Mouse (Mus musculus) embryonic facial prominence, embryonic 10.5 days (tissue): ENCODE data around the gene Rhbdd2. TPM values are rescaled to one million over a fixed set of nuclear protein-coding genes. Genes with fewer than 3 reads are reported as not detected.
"Not testable (repeated sequence)": the region's sequence is repeated elsewhere in the genome, so short reads cannot be mapped to it uniquely, and the experiment has no call there.

Source experiments
- DNase-seq: peaks from one replicate; pipeline ENCODE4 v3.0.0-alpha.2; 2017; ENCODE audit warnings: low spot score
- H3K27ac ChIP-seq: fragments of 300-500 bp; sonication (generic); replicated peaks from 2 replicates; pipeline ENCODE4 v1.5.1; 2016; ENCODE audit warnings: mild to moderate bottlenecking
- H3K27me3 ChIP-seq: fragments of 300-500 bp; sonication (generic); replicated peaks from 2 replicates; pipeline ENCODE4 v1.6.1; 2016; ENCODE audit warnings: low read depth, mild to moderate bottlenecking; ENCODE audit not compliant: poor library complexity, severe bottlenecking
- H3K36me3 ChIP-seq: fragments of 300-500 bp; sonication (generic); replicated peaks from 2 replicates; pipeline ENCODE4 v1.6.1; 2016; ENCODE audit warnings: mild to moderate bottlenecking, moderate library complexity
- H3K4me1 ChIP-seq: fragments of 300-500 bp; sonication (generic); 2 replicates; pipeline ENCODE4 v1.6.1; 2016
- H3K4me3 ChIP-seq: fragments of 300-500 bp; sonication (generic); 2 replicates; pipeline ENCODE4 v1.5.1; 2016; ENCODE audit warnings: mild to moderate bottlenecking, moderate library complexity
- H3K9me3 ChIP-seq: fragments of 300-500 bp; sonication (generic); 2 replicates; pipeline ENCODE4 v1.6.1; 2016; ENCODE audit warnings: mild to moderate bottlenecking
- WGBS: fragments of 180-500 bp; shearing (Covaris S2); methylation state at CpG from one replicate; pipeline ENCODE4 v1.1.7; 2016; 5-methylcytosine and 5-hydroxymethylcytosine counted together
- polyA plus RNA-seq: library from polyadenylated mRNA; unstranded; fragments of >200 nt; fragmentation: Nextera tagmentation; extraction: Ambion mirVana; gene quantifications from 2 replicates; pipeline ENCODE4 v1.2.1, GENCODE M21; 2016

Rhbdd2 gene
- polyA plus RNA-seq: 52.6 and 59.7 TPM in 2 replicates

DNA sequence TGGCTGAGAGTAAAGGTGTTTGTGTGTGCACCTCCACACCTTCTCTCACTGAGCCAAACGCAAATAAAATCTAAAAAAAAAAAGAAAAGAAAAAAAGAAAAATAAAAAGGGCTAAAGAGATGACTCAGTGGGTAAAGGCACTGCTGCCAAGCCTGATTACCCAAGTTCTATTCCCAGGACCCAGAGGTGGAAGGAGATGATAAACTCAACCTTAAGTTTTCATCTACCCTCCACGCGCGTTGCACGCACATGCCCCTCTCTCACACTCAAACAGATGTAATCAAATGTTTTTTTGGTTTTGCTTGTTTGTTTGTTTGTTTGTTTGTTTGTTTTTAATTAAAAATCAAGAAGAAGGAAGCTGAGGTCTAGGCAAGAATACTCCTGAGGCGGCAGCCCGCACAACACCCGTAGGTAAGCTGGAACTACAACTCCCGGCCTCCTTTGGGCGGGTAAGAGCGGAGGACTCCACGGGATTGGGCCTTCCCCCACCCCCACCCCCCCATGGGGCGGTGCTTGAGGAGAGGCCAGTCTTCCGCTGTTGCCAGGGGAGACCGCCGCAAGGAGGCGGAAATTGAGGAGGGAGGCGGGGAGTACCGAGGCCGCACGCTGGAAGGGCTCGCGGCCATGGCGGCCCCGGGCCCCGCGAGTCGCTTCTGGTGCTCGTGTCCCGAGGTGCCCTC, at the start of gene Rhbdd2:
Gene Rhbdd2, plus strand, starts transcription at position 502 of the 680 bp plus-strand sequence.
- WGBS: 12% methylated on average over 30 of the region's 30 CpGs
- DNase-seq: peak; percentile 99
- H3K4me1 ChIP-seq: peaks cover 9% of the 10 kb centered on the region
- H3K27me3 ChIP-seq: no peaks in the 10 kb centered on the region
- peak within 1 kb of the TSS; percentile 97 for H3K27ac ChIP-seq
- H3K9me3 ChIP-seq: no peaks in the 10 kb centered on the region; the same call in 1 of the 2 replicates
- peak within 1 kb of the TSS; percentile 94 for H3K4me3 ChIP-seq
- peaks cover 25% of the 10 kb centered on the region for H3K36me3 ChIP-seq

DNA sequence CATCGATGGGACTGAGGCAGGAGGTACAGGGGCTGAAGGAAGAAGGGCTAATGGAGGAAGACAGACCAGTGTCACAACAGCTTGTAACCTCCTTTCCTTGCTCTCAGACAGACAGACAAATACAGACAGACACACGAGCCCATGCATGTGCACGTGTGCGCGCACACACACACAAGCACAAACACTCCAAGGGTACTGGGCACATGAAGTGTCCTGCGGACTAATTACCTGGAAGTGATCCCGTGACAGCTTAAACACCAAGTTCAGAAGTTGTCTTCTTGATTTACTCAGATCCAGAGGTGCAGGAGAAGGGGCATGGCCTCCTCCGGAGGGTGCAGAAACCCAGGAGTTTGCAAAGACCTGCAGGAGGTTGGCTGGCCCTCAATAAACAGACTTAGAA, 46.7 kb upstream of the Rhbdd2 start:
- no peak for DNase-seq
- peaks cover 8% of the 10 kb centered on the region for H3K4me1 ChIP-seq
- no peak overlapping the region for H3K27ac ChIP-seq
- 89% methylated on average over 8 of the region's 8 CpGs for WGBS
- no peaks in the 10 kb centered on the region for H3K36me3 ChIP-seq
- H3K4me3 ChIP-seq: no peak overlapping the region
- H3K27me3 ChIP-seq: no peaks in the 10 kb centered on the region
- no peaks in the 10 kb centered on the region; the same call in 1 of the 2 replicates for H3K9me3 ChIP-seq

DNA sequence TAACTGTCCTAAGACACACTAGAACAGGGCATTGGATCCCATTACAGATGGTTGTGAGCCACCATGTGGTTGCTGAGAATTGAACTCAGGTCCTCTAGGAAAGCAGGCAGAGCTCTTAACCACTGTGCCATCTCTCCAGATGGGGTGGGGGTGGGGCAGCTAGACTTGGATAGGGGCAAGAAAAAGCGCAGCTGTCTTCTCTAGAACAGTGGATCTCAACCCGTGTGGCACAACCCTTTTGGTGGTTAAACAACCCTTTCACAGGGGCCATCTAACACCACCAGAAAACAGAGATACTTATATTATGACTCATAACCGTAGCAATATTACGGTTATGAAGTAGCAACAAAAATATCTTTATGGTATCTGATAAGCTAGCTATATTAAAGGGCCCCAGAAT, 44.7 kb upstream of the Rhbdd2 start:
- DNase-seq: no peak
- Histone ChIP-seq H3K36me3 (no peaks in the 10 kb centered on the region), H3K9me3 (peaks cover 3% of the 10 kb centered on the region; the same call in 1 of the 2 replicates), H3K27ac (no peak overlapping the region), H3K4me1 (peaks cover 8% of the 10 kb centered on the region), H3K27me3 (no peaks in the 10 kb centered on the region), H3K4me3 (no peak overlapping the region)
- 87% methylated on average over 4 of the region's 4 CpGs for WGBS

DNA sequence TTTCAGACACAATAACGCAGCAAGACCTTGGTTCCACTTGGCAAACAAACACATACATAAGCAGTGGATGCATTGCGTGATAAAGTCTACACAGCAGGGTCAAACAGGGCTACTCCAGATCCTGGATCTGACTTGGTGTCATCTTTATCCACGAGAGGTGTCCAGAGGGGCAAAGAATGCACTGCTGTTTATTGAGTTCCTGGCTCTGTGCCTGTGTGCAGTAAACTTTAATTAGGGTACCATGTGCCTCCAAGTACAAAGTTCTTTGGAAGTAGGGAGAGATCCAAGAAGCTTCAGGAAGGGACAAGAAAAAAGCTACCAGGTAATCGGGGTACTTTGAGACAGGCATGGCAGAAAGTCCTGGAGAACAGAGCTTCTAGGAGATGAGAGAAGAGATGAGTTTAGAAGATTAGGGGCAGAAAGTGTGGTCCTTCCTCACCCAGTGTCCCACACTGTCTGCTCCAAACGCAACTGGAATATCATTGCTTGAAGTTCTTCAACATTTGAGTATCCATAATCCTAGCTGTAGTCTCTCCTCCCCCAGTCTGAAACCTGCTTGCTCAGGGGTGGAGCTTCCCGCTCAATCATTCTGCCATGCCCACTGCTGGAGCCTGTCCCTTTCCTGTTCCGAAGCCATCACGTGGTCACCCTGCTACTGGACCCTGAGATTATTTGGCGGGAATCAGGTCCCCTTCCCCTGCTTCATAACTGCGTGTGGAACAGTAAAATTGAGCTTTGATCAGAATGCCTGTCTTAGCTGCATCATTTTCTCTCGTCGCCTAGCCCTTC, 42.2 kb upstream of the Rhbdd2 start:
- peaks cover 3% of the 10 kb centered on the region; the same call in 1 of the 2 replicates for H3K9me3 ChIP-seq
- no peaks in the 10 kb centered on the region for H3K36me3 ChIP-seq
- H3K27ac ChIP-seq: no peak overlapping the region
- H3K4me1 ChIP-seq: peaks cover 8% of the 10 kb centered on the region
- H3K27me3 ChIP-seq: no peaks in the 10 kb centered on the region
- H3K4me3 ChIP-seq: no peak overlapping the region
- DNase-seq: no peak
- 81% methylated on average over 12 of the region's 12 CpGs for WGBS

DNA sequence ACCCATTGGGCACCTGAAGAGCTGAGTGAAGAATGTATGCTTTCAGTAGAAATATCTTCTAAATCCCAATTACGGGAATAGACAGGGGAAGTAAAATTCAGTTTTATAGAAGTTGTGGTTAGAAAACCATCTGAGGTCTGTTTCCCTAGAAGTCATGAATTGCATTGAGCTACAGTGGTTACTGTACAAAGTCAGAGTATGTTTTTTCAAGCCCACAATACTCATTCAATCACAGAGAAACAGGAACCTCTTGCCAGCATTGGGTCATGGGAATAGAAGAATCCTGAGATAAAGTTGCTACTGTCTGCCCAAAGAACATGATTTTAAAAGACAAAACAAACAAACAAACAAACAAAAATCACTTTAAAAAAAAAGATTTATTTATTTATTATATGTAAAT, 27.8 kb upstream of the Rhbdd2 start:
- H3K27me3 ChIP-seq, H3K36me3 ChIP-seq, H3K4me3 ChIP-seq, DNase-seq, H3K27ac ChIP-seq, H3K4me1 ChIP-seq: not testable (repeated sequence)
- peaks cover 17% of the 10 kb centered on the region for H3K9me3 ChIP-seq
- WGBS: no CpG with 5 or more reads among the region's 1 CpGs

DNA sequence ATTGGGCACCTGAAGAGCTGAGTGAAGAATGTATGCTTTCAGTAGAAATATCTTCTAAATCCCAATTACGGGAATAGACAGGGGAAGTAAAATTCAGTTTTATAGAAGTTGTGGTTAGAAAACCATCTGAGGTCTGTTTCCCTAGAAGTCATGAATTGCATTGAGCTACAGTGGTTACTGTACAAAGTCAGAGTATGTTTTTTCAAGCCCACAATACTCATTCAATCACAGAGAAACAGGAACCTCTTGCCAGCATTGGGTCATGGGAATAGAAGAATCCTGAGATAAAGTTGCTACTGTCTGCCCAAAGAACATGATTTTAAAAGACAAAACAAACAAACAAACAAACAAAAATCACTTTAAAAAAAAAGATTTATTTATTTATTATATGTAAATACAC, 25.7 kb upstream of the Rhbdd2 start:
- not testable (repeated sequence) for H3K36me3 ChIP-seq, H3K27ac ChIP-seq, H3K27me3 ChIP-seq, DNase-seq, H3K4me3 ChIP-seq, H3K4me1 ChIP-seq
- H3K9me3 ChIP-seq: peaks cover 17% of the 10 kb centered on the region
- no CpG with 5 or more reads among the region's 1 CpGs for WGBS

DNA sequence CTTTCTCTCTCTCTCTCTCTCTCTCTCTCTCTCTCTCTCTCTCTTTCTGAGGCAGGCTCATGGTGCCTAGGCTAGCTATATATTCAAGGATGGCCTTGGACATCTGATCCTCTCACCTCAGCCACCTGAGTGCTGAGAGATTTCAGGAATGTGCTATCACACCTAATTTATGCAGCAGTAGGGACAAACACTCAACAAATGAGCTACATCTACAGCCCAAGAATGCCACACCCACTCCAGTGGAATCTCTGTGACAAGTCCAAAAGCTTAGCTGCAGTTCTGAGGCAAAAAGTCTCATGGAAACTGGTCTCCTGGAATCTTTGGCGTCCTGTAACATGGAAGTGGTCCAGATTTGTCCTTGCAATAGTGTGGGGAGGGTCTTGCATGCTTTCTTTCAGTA, 24.8 kb upstream of the Rhbdd2 start:
- H3K36me3 ChIP-seq: no peaks in the 10 kb centered on the region
- WGBS: 60% methylated on average over 1 of the region's 1 CpGs
- no peak for DNase-seq
- no peak overlapping the region for H3K27ac ChIP-seq
- peaks cover 14% of the 10 kb centered on the region for H3K9me3 ChIP-seq
- H3K4me1 ChIP-seq: peaks cover 3% of the 10 kb centered on the region; the same call in 1 of the 2 replicates
- H3K27me3 ChIP-seq: no peaks in the 10 kb centered on the region
- no peak overlapping the region for H3K4me3 ChIP-seq

DNA sequence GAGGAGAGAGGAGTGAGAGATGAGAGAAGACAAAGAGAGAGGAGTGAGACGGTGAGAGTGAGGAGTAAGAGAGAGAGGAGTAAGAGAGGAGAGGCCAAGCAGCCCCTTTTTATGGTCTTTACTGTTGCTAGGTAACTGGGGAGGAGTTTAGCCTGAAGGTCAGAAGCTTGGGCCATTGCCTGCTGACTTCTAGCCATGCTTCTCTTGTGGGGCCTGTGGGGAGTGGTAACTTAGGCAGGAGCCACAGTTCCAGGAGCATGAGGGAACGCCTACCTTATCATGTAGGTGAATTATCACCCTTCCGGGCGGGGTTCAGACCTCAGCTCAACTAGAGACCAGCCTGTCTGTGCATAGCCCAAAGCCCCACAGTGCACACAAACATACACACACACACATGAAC, 22.6 kb upstream of the Rhbdd2 start:
- H3K4me3 ChIP-seq: no peak overlapping the region
- H3K4me1 ChIP-seq: peaks cover 3% of the 10 kb centered on the region; the same call in 1 of the 2 replicates
- H3K9me3 ChIP-seq: peaks cover 8% of the 10 kb centered on the region
- 81% methylated on average over 4 of the region's 4 CpGs for WGBS
- H3K27me3 ChIP-seq: no peaks in the 10 kb centered on the region
- H3K27ac ChIP-seq: no peak overlapping the region
- no peak for DNase-seq
- H3K36me3 ChIP-seq: no peaks in the 10 kb centered on the region

DNA sequence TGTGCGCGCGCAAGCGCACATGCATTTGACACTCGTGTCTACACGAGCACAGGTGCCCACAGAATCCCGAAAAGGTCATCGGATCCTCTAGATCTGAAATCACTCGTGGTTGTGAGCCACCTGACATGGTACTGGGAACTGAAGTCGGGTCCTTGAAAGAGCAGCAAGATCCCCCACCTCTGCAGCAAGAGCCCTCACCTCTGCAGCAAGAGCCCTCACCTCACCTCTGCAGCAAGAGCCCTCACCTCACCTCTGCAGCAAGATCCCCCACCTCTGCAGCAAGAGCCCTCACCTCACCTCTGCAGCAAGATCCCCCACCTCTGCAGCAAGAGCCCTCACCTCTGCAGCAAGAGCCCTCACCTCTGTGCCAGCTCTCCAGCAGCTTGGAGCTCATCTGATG, 12.7 kb upstream of the Rhbdd2 start:
- H3K4me1 ChIP-seq, H3K9me3 ChIP-seq, H3K4me3 ChIP-seq, H3K27me3 ChIP-seq, H3K27ac ChIP-seq, DNase-seq, H3K36me3 ChIP-seq: not testable (repeated sequence)
- 89% methylated on average over 10 of the region's 10 CpGs for WGBS

DNA sequence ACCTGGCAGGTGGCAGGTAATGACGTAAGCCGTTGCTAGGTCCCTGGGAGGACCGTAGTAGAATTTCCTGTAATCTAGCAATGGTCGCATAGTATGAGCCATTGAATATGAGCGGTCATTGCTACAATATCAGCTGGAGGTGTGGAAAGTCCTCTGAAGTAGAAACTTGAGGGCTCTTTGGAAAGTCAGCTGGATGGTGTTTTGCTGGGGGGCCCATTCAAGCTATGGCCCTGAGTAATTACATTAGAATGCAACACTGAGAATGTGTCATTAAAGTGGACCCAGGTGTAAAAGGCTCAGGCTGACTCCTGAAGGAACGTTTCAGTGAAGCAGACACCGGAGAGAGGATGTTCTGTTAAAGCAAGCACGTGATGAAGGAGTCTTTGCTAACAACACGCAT, 11.9 kb upstream of the Rhbdd2 start:
- H3K27ac ChIP-seq: no peak overlapping the region
- H3K4me3 ChIP-seq: no peak overlapping the region
- DNase-seq: no peak
- 87% methylated on average over 9 of the region's 9 CpGs for WGBS
- H3K9me3 ChIP-seq: no peaks in the 10 kb centered on the region
- H3K4me1 ChIP-seq: 0 out of 2 replicates have a peak, but pooled peaks cover 3% of the 10 kb centered on the region
- H3K27me3 ChIP-seq: no peaks in the 10 kb centered on the region
- H3K36me3 ChIP-seq: no peaks in the 10 kb centered on the region

DNA sequence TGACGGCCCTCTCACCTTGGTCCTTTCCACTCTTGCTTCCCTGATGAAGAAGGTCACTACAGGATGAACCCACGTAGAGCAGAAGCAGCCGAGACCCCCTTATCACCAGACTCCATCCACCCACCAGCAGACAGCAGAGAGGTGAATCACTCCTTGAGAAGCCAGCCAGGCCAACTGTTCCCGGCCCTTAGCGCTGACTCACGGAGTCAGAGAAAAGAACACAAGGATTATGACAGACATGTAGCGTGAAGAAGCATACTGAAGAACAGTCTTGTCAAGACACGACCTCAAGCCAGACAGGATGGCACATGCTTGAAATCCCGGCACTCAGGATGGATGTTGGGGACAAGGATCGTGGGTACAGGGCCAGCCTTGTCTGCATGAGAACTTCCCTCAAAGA, 10.7 kb upstream of the Rhbdd2 start:
- 82% methylated on average over 10 of the region's 10 CpGs for whole genome bisulfite sequencing
- H3K27ac ChIP-seq: no peak overlapping the region
- H3K9me3 ChIP-seq: no peaks in the 10 kb centered on the region
- no peaks in the 10 kb centered on the region for H3K36me3 ChIP-seq
- 0 out of 2 replicates have a peak, but pooled peaks cover 3% of the 10 kb centered on the region for H3K4me1 ChIP-seq
- no peak for DNase-seq
- no peaks in the 10 kb centered on the region for H3K27me3 ChIP-seq
- H3K4me3 ChIP-seq: no peak overlapping the region

DNA sequence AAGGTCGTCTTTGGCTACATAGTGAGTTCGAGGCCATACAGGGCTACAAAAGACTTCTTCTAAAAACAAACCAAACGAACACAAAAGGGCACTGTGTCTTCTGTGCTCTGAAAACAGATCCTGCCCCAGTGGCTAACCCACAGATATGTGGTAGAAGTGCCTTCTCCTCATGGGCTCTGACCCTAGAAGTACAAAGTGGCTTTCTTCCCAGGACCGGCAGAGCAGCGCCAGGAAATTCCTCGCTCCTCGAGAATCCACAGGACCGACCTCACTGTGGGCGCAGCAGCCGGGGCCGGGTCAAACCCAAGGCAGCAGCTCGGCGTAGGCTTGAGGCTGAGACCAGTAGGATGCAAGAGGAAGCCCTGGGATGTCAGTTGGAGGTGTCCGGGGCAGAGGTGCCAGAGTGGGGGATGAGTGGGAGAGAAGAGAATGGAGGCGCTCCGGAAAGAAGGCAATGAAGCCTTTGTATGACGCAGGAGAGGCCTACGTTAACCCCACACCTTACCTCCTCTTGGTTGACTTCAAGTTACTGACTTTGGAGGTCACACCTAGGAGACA, 9.3 kb upstream of the Rhbdd2 start:
- 75% methylated on average over 18 of the region's 18 CpGs for WGBS
- Histone ChIP-seq H3K27ac (no peak overlapping the region), H3K9me3 (no peaks in the 10 kb centered on the region), H3K27me3 (no peaks in the 10 kb centered on the region), H3K4me3 (no peak overlapping the region), H3K36me3 (no peaks in the 10 kb centered on the region), H3K4me1 (0 out of 2 replicates have a peak, but pooled peaks cover 3% of the 10 kb centered on the region)
- no peak for DNase-seq
